Mouse (Mus musculus): ENCODE data around the gene Srsf3. TPM values are rescaled to one million over a fixed set of nuclear protein-coding genes. Genes with fewer than 3 reads are reported as not detected.

Srsf3 gene
- 356 and 408 TPM in 2 replicates for polyA plus RNA-seq (2015; fragmentation: Nextera tagmentation; extraction: Ambion mirVana)

DNA sequence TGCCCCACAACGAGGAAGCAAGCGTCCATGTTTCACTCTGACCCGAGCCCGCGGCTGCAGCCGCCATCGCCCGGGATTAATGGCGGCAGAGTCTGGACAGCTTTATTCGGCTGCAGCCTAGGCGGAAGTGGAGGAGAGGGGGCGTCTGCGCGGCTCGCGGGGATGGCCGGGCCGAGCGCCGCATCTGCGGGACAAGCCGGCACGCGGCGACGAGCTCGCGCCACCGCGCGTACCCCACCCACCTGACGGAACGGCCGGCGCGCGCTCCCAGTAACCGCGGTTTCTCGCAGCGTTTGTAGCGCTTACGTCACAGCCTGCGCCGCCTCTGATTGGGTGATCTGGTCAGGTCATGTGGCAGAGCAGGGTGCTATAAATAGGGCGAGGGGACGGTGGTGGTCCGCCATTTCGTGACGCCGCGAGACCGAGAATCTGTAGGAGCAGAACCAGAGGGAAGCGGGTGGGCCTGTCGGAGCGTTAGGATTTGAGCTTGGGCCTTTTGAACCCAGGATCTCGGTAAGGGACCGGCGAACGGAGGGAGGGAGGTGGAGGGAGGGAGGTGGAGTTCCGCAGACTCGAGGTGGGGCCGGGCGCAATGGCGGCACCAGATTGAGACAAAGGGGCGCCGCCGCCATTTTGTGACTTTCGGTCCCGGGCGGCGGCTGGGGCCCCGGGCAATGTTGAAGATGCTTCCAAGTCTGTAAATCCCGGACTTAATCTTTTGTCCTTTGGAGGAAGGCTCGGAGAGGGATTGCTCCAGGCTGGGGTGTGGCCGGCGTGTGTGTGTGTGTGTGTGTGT lies at the start of gene Srsf3:
Srsf3 (plus strand) TSS at position 355 of the 796 bp plus-strand sequence.
- Histone ChIP-seq H3K4me2 (ENCODE audit: low read length) (peak within 1 kb of the TSS; percentile 81), H3K36me3 (ENCODE audit: control insufficient read depth, insufficient read depth, low read length) (peaks cover 12% of the 10 kb centered on the region), H3K4me1 (ENCODE audit: control insufficient read depth, insufficient read depth, low read depth, low read length) (peaks cover 25% of the 10 kb centered on the region), H3K9ac (ENCODE audit: low read depth, low read length) (peak within 1 kb of the TSS; percentile 87), H3K27ac (ENCODE audit: low read depth, low read length) (peak within 1 kb of the TSS; percentile 97), H3K27me3 (replicated peaks; ENCODE audit: control insufficient read depth, insufficient read depth, low read length) (no peaks in the 10 kb centered on the region), H3K9me3 (ENCODE audit: control insufficient read depth, low read length) (no peaks in the 10 kb centered on the region), H3K4me3 (ENCODE audit: low read length) (peak within 1 kb of the TSS; percentile 59)
- under 1% methylated on average over 71 of the region's 77 CpGs for WGBS
- ATAC-seq: peak; percentile 99

DNA sequence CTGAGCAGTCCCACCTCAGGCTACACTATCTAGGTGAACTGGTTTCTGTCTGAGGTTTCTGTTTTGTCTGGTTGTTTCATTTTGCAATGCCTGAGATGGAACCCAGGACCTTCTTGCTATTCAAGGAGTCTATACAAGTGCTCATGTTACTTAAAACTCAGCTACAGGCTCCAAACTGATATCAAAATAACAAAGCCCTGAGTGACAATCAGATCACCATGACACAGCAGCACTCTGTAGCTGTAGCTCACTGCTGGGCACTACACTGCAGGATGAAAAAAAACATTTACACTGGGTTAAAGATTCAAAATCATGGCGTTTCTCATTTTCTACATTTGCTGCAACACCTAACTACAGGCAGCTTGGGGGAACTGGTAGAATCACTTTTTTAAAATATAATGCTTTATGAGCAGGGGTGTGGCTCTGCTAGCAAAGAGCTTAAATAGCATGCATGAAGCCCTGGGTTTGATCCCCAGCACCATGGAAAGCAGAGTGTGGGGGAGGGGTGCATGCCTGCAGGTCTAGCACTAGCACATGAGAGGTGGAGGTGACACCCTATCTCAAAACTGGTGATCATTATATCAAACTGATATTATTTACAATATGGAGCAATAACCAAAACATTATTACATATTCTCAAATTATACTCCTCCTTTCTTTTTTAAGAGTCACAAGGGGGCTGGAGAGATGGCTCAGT lies 47.6 kb upstream of the Srsf3 start:
- no peak overlapping the region for H3K4me3 ChIP-seq (ENCODE audit: low read length)
- no peaks in the 10 kb centered on the region for H3K4me1 ChIP-seq (ENCODE audit: control insufficient read depth, insufficient read depth, low read depth, low read length)
- H3K27me3 ChIP-seq (replicated peaks; ENCODE audit: control insufficient read depth, insufficient read depth, low read length): no peaks in the 10 kb centered on the region
- no peak overlapping the region for H3K9ac ChIP-seq (ENCODE audit: low read depth, low read length)
- no peaks in the 10 kb centered on the region for H3K9me3 ChIP-seq (ENCODE audit: control insufficient read depth, low read length)
- ATAC-seq: no peak
- no peak overlapping the region for H3K4me2 ChIP-seq (ENCODE audit: low read length)
- 97% methylated on average over 1 of the region's 1 CpGs for WGBS
- H3K36me3 ChIP-seq (ENCODE audit: control insufficient read depth, insufficient read depth, low read length): peaks cover 48% of the 10 kb centered on the region
- no peak overlapping the region for H3K27ac ChIP-seq (ENCODE audit: low read depth, low read length)

DNA sequence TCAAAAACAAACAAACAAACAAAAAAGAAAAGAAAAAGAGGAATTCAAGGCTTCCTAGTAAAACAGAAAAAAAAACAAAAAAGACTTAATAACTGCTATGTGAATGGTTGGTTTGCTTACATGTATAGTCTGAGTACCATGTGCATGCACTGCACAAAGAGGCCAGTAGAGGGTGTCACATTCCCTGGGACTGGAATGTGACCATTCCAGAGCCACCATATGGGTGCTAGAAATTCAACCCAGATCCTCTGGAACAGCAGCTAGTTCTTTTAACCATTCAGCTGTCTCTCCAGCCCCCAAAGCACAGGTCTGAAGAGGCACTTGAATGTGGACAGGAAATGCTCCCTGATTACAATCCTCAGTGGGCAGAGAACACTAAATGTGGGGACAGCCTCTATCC lies 45.6 kb upstream of the Srsf3 start:
- H3K36me3 ChIP-seq (ENCODE audit: control insufficient read depth, insufficient read depth, low read length): peaks cover 53% of the 10 kb centered on the region
- no peak overlapping the region for H3K9ac ChIP-seq (ENCODE audit: low read depth, low read length)
- ATAC-seq: no peak
- H3K27ac ChIP-seq (ENCODE audit: low read depth, low read length): no peak overlapping the region
- no peaks in the 10 kb centered on the region for H3K27me3 ChIP-seq (replicated peaks; ENCODE audit: control insufficient read depth, insufficient read depth, low read length)
- no peaks in the 10 kb centered on the region for H3K9me3 ChIP-seq (ENCODE audit: control insufficient read depth, low read length)
- no peak overlapping the region for H3K4me3 ChIP-seq (ENCODE audit: low read length)
- no peak overlapping the region for H3K4me2 ChIP-seq (ENCODE audit: low read length)
- no peaks in the 10 kb centered on the region for H3K4me1 ChIP-seq (ENCODE audit: control insufficient read depth, insufficient read depth, low read depth, low read length)

DNA sequence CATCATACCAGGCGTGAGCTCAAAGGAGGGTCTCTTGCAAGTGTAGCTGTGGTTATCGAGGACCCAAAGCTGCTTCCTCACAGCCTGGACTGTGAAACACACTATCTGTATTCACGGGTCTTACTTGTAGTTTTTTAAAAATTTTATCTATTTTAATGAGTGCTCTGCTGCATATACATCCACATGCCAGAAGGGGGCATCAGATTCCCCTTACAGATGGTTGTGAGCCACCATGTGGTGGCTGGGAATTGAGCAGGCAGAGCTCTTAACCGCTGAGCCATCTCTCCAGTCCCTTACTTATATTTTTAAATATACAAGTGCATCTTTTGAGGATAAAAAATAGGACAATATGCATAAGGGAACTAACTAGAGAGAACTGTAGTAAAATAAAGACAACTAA lies 44.7 kb upstream of the Srsf3 start:
- 68% methylated on average over 4 of the region's 4 CpGs for WGBS
- peaks cover 49% of the 10 kb centered on the region for H3K36me3 ChIP-seq (ENCODE audit: control insufficient read depth, insufficient read depth, low read length)
- no peak for ATAC-seq

DNA sequence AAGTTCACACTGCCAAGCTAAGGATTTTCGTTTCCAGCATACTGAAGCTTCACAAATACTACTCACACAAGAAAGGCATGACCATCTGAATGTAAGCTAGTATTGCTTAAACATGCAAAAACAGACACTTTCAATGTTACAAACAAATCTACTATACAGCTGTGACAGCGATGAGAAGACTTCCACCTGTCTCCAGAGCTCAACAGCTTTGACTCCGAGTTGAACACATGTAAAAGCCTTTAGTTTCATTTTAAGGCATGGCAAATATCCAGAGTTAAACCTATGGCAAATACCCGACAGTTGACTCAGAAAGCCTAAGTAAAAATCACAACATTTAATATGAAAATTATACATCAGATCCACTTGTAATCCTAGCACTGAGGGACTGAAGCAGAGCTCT lies 44.1 kb upstream of the Srsf3 start:
- no peaks in the 10 kb centered on the region for H3K9me3 ChIP-seq (ENCODE audit: control insufficient read depth, low read length)
- no peak overlapping the region for H3K4me3 ChIP-seq (ENCODE audit: low read length)
- H3K36me3 ChIP-seq (ENCODE audit: control insufficient read depth, insufficient read depth, low read length): peaks cover 46% of the 10 kb centered on the region
- no peaks in the 10 kb centered on the region for H3K27me3 ChIP-seq (replicated peaks; ENCODE audit: control insufficient read depth, insufficient read depth, low read length)
- 91% methylated on average over 4 of the region's 4 CpGs for WGBS
- H3K9ac ChIP-seq (ENCODE audit: low read depth, low read length): no peak overlapping the region
- H3K27ac ChIP-seq (ENCODE audit: low read depth, low read length): no peak overlapping the region
- no peaks in the 10 kb centered on the region for H3K4me1 ChIP-seq (ENCODE audit: control insufficient read depth, insufficient read depth, low read depth, low read length)
- ATAC-seq: no peak
- no peak overlapping the region for H3K4me2 ChIP-seq (ENCODE audit: low read length)

More for the DNA sequence above, 44.7 kb upstream of the Srsf3 start:
- Histone ChIP-seq H3K27me3 (replicated peaks; ENCODE audit: control insufficient read depth, insufficient read depth, low read length) (no peaks in the 10 kb centered on the region), H3K27ac (ENCODE audit: low read depth, low read length) (no peak overlapping the region), H3K4me2 (ENCODE audit: low read length) (no peak overlapping the region), H3K9me3 (ENCODE audit: control insufficient read depth, low read length) (no peaks in the 10 kb centered on the region), H3K4me3 (ENCODE audit: low read length) (no peak overlapping the region), H3K4me1 (ENCODE audit: control insufficient read depth, insufficient read depth, low read depth, low read length) (no peaks in the 10 kb centered on the region), H3K9ac (ENCODE audit: low read depth, low read length) (no peak overlapping the region)

DNA sequence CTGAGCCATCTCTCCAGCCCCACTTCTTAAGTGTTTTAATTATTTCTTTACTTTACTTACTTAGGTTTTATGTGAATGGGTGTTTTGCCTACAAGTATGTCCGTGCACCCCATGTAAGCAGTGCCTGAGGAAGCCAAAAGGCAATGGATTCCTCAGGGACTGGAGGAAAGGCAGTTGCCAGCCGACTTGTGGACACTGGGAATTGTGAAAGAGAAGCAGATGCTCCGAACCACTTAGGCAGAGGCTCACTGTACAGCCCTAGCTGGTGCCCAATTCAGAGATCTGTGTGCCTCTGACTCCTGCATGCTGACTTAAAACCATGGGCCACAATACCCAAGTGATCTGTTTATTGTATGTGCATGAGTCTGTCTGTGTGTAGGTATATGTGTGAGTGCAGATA lies 43.4 kb upstream of the Srsf3 start:
- Histone ChIP-seq H3K27ac (ENCODE audit: low read depth, low read length) (no peak overlapping the region), H3K4me1 (ENCODE audit: control insufficient read depth, insufficient read depth, low read depth, low read length) (no peaks in the 10 kb centered on the region), H3K27me3 (replicated peaks; ENCODE audit: control insufficient read depth, insufficient read depth, low read length) (no peaks in the 10 kb centered on the region), H3K4me3 (ENCODE audit: low read length) (no peak overlapping the region), H3K9me3 (ENCODE audit: control insufficient read depth, low read length) (no peaks in the 10 kb centered on the region), H3K36me3 (ENCODE audit: control insufficient read depth, insufficient read depth, low read length) (peaks cover 46% of the 10 kb centered on the region), H3K9ac (ENCODE audit: low read depth, low read length) (no peak overlapping the region), H3K4me2 (ENCODE audit: low read length) (no peak overlapping the region)
- WGBS: 82% methylated on average over 3 of the region's 3 CpGs
- ATAC-seq: no peak

DNA sequence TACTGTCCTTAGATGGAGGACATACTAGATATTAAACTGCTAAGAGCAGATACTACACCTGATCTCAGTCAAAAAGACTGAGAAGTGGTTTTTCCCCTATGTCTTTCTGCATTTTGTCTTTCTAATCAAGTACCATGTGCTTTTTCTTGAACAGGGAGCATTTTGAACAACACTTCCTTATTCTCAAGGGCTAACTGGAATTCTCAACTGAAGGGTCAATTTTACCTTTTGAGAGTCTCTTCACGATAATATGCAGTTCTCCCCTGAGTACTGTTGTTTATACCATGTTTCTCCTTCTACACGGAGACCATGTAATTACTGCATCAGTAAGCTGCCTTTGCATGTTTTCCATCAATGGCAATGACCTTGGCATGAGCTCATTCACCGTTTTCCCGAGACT lies 42.4 kb upstream of the Srsf3 start:
- no peaks in the 10 kb centered on the region for H3K4me1 ChIP-seq (ENCODE audit: control insufficient read depth, insufficient read depth, low read depth, low read length)
- ATAC-seq: no peak
- H3K4me3 ChIP-seq (ENCODE audit: low read length): no peak overlapping the region
- no peak overlapping the region for H3K9ac ChIP-seq (ENCODE audit: low read depth, low read length)
- WGBS: 72% methylated on average over 4 of the region's 4 CpGs
- H3K36me3 ChIP-seq (ENCODE audit: control insufficient read depth, insufficient read depth, low read length): peaks cover 42% of the 10 kb centered on the region
- no peak overlapping the region for H3K4me2 ChIP-seq (ENCODE audit: low read length)
- no peaks in the 10 kb centered on the region for H3K27me3 ChIP-seq (replicated peaks; ENCODE audit: control insufficient read depth, insufficient read depth, low read length)
- H3K9me3 ChIP-seq (ENCODE audit: control insufficient read depth, low read length): no peaks in the 10 kb centered on the region
- H3K27ac ChIP-seq (ENCODE audit: low read depth, low read length): no peak overlapping the region

DNA sequence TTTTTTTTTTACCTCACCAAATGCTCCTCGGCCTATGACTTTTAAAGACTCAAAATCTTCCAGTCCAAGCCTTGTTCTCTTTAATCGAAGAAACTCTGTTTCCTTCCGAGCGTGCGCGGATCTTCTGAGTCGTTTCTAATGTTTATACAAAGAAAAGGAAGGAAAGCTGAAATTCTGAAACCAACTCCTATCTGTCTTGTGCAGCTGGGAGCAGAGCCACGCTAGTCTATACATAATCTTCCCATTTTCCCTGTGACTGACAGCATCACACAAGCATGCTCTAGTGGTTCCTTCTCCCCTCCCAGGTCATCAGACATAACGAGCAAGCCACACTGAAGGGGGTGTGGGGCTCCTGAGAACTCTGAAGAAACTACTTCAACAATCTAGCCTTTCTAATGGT lies 41.1 kb upstream of the Srsf3 start:
- Histone ChIP-seq H3K4me1 (ENCODE audit: control insufficient read depth, insufficient read depth, low read depth, low read length) (no peaks in the 10 kb centered on the region), H3K27me3 (replicated peaks; ENCODE audit: control insufficient read depth, insufficient read depth, low read length) (no peaks in the 10 kb centered on the region), H3K36me3 (ENCODE audit: control insufficient read depth, insufficient read depth, low read length) (peaks cover 39% of the 10 kb centered on the region), H3K9me3 (ENCODE audit: control insufficient read depth, low read length) (no peaks in the 10 kb centered on the region), H3K9ac (ENCODE audit: low read depth, low read length) (no peak overlapping the region), H3K4me2 (ENCODE audit: low read length) (no peak overlapping the region), H3K27ac (ENCODE audit: low read depth, low read length) (no peak overlapping the region), H3K4me3 (ENCODE audit: low read length) (no peak overlapping the region)
- WGBS: 86% methylated on average over 9 of the region's 9 CpGs
- ATAC-seq: no peak

DNA sequence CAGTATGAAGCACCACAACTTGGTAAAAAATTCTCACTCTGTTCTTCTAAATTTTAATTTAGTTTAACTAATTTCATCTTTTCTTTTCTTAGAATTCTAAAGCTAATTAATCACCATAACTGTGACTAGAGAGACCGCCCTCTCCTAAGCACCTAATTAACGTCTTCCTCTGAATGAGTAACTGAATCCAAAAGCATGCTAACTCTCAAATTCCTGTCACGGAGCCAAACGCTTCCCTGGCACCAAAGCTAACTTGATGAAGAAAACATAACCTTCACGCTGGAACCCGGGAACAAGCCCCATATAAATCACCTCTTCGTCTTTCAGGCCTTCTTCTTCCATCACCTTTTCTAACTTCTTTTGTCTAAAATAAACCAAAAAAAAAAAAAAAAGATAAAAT lies 40.3 kb upstream of the Srsf3 start:
- no peaks in the 10 kb centered on the region for H3K9me3 ChIP-seq (ENCODE audit: control insufficient read depth, low read length)
- no peak overlapping the region for H3K4me3 ChIP-seq (ENCODE audit: low read length)
- no peak overlapping the region for H3K9ac ChIP-seq (ENCODE audit: low read depth, low read length)
- H3K36me3 ChIP-seq (ENCODE audit: control insufficient read depth, insufficient read depth, low read length): peaks cover 31% of the 10 kb centered on the region
- no peaks in the 10 kb centered on the region for H3K4me1 ChIP-seq (ENCODE audit: control insufficient read depth, insufficient read depth, low read depth, low read length)
- no peak for ATAC-seq
- no peak overlapping the region for H3K27ac ChIP-seq (ENCODE audit: low read depth, low read length)
- H3K27me3 ChIP-seq (replicated peaks; ENCODE audit: control insufficient read depth, insufficient read depth, low read length): no peaks in the 10 kb centered on the region
- 40% methylated on average over 7 of the region's 7 CpGs for WGBS
- no peak overlapping the region for H3K4me2 ChIP-seq (ENCODE audit: low read length)

Data from hindbrain, embryonic 16.5 days (tissue).